Mouse (Mus musculus) urinary bladder, postnatal 10 days (tissue): ENCODE results near the gene Mief1.
A peak's percentile ranks its signal among the peaks of the same experiment; 100 is the strongest.

ENCODE experiments used
- DNase-seq: peaks from one replicate; pipeline ENCODE4 v3.0.0; 2022; ENCODE audit warnings: low spot score

The Mief1 gene

GRCm38 (mm10) chr15:80233733-80234509 lies at the start of gene Mief1:
Mief1 (plus strand) TSS chr15:80234018.
- DNase-seq, result peak; percentile 90

GRCm38 (mm10) chr15:80188927-80189326 lies 44.9 kb upstream of the Mief1 start:
- no peak for DNase-seq

- DNase-seq, result no peak
Observed at GRCm38 (mm10) chr15:80190075-80190474, 43.7 kb upstream of the Mief1 start.

GRCm38 (mm10) chr15:80191585-80192245 lies 42.1 kb upstream of the Mief1 start:
- no peak for DNase-seq

GRCm38 (mm10) chr15:80192246-80192585 lies 41.6 kb upstream of the Mief1 start:
- no peak for DNase-seq

- no peak for DNase-seq
Observed at GRCm38 (mm10) chr15:80192847-80193246, 41.0 kb upstream of the Mief1 start.

GRCm38 (mm10) chr15:80199556-80199955 lies 34.3 kb upstream of the Mief1 start:
- no peak for DNase-seq

- DNase-seq, result no peak
Observed at GRCm38 (mm10) chr15:80202111-80202775, 31.6 kb upstream of the Mief1 start.

GRCm38 (mm10) chr15:80203406-80203805 lies 30.4 kb upstream of the Mief1 start:
- DNase-seq, result no peak

- no peak for DNase-seq
Observed at GRCm38 (mm10) chr15:80206057-80206565, 27.7 kb upstream of the Mief1 start.

GRCm38 (mm10) chr15:80208446-80208845 lies 25.4 kb upstream of the Mief1 start:
- DNase-seq, result no peak

GRCm38 (mm10) chr15:80213688-80214087 lies 20.1 kb upstream of the Mief1 start:
- DNase-seq, result no peak

GRCm38 (mm10) chr15:80215716-80216479 lies 17.9 kb upstream of the Mief1 start:
- no peak for DNase-seq

- no peak for DNase-seq
Observed at GRCm38 (mm10) chr15:80216480-80216820, 17.4 kb upstream of the Mief1 start.

- DNase-seq, result no peak
Observed at GRCm38 (mm10) chr15:80217476-80217875, 16.3 kb upstream of the Mief1 start.

- DNase-seq, result no peak
Observed at GRCm38 (mm10) chr15:80219211-80219610, 14.6 kb upstream of the Mief1 start.

GRCm38 (mm10) chr15:80219705-80220657 lies 13.8 kb upstream of the Mief1 start:
- no peak for DNase-seq

- DNase-seq, result no peak
Observed at GRCm38 (mm10) chr15:80221031-80221430, 12.8 kb upstream of the Mief1 start.

GRCm38 (mm10) chr15:80223751-80224150 lies 10.1 kb upstream of the Mief1 start:
- no peak for DNase-seq

- peak; percentile 60 for DNase-seq
Observed at GRCm38 (mm10) chr15:80225208-80225607, 8.6 kb upstream of the Mief1 start.

GRCm38 (mm10) chr15:80225796-80226195 lies 8.0 kb upstream of the Mief1 start:
- no peak for DNase-seq
